Mouse (Mus musculus) embryonic fibroblast, embryonic 13.5 days (primary cell): ENCODE results near the gene Agfg2. TPM values are rescaled to one million over a fixed set of nuclear protein-coding genes. Genes with fewer than 3 reads are reported as not detected.
A peak's percentile ranks its signal among the peaks of the same experiment; 100 is the strongest.
"Not testable (repeated sequence)": the region's sequence is repeated elsewhere in the genome, so short reads cannot be mapped to it uniquely, and the experiment has no call there.

Source experiments
- H3K27ac ChIP-seq: 2 replicates; pipeline ENCODE4 v1.5.1; 2012; ENCODE audit warnings: low read length, control low read depth, inconsistent platforms; ENCODE audit not compliant: insufficient read depth
- H3K4me1 ChIP-seq: 2 replicates; pipeline ENCODE4 v1.6.1; 2011; ENCODE audit warnings: low read length; ENCODE audit not compliant: control insufficient read depth, insufficient read depth
- H3K4me3 ChIP-seq: 2 replicates; pipeline ENCODE4 v1.5.1; 2011; ENCODE audit warnings: mild to moderate bottlenecking, control low read depth, low read length; ENCODE audit not compliant: insufficient read depth
- CTCF ChIP-seq: IDR thresholded peaks from 2 replicates; pipeline ENCODE4 v1.5.1; 2011; ENCODE audit warnings: mild to moderate bottlenecking, control low read depth, low read length, moderate library complexity, borderline replicate concordance; ENCODE audit not compliant: insufficient read depth
- POLR2A ChIP-seq: IDR thresholded peaks from 2 replicates; pipeline ENCODE4 v1.6.1; 2011; ENCODE audit warnings: low read depth, mild to moderate bottlenecking, control low read depth, low read length, moderate library complexity
- polyA plus RNA-seq: library from polyadenylated mRNA; stranded (reverse); fragments of >200 nt; gene quantifications from 2 replicates; pipeline ENCODE4 v1.2.4, GENCODE M21; 2011; ENCODE audit warnings: low read depth; ENCODE audit not compliant: missing spikeins, insufficient read length

The Agfg2 gene
- polyA plus RNA-seq, 1 experiment = 22.0 TPM

DNA sequence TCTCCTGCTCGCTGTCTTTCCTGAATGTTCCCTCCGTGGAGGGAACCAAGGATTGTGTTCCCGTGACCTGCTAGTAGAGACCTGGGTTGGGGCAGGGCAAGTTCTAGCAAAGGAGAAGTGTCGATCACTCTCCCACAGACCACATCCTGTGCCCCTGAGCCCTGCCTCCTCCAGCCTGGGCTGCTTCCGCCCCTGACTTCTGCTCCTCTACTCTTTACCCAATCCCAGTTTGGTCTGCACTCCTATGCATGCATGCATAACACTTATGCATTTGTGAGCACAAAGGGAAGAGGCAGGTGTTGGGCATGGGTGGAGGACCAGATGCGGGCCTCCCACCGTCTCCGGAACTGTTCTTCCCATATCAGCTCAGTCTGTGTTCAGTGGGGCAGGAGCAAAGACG, 53.4 kb downstream of the Agfg2 start:
- Histone ChIP-seq H3K4me1 (peaks cover 9% of the 10 kb centered on the region; the same call in 1 of the 2 replicates), H3K4me3 (no peak overlapping the region), H3K27ac (no peak overlapping the region)
- TF ChIP-seq CTCF = no peak
- no peak for TF ChIP-seq POLR2A

DNA sequence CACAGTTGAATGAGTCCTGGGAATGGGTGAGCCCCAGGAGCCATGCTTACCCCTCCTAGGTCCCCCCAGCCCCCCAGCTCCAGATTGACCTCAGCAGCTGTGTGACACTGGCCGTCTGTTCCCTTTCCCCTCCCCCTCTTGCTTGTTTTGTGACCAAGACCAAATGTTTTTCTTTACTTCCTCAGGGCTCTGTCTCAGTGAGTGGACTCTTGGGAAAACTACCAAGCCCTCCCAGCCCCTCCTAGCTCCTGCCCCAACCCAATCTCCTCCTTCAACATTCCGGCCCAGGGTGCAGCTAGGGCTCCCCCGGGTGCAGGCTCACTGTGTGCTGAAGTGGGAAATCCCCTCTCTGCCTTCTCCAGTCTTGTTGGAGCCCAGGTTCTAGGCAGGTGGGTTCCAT, 53.9 kb downstream of the Agfg2 start:
- Histone ChIP-seq H3K4me1 (peaks cover 9% of the 10 kb centered on the region; the same call in 1 of the 2 replicates), H3K4me3 (peak overlapping the region; percentile 5; the same call in 1 of the 2 replicates), H3K27ac (0 out of 2 replicates have a peak overlapping the region, but pooled peaks have one; percentile 6)
- no peak for TF ChIP-seq POLR2A
- no peak for TF ChIP-seq CTCF

DNA sequence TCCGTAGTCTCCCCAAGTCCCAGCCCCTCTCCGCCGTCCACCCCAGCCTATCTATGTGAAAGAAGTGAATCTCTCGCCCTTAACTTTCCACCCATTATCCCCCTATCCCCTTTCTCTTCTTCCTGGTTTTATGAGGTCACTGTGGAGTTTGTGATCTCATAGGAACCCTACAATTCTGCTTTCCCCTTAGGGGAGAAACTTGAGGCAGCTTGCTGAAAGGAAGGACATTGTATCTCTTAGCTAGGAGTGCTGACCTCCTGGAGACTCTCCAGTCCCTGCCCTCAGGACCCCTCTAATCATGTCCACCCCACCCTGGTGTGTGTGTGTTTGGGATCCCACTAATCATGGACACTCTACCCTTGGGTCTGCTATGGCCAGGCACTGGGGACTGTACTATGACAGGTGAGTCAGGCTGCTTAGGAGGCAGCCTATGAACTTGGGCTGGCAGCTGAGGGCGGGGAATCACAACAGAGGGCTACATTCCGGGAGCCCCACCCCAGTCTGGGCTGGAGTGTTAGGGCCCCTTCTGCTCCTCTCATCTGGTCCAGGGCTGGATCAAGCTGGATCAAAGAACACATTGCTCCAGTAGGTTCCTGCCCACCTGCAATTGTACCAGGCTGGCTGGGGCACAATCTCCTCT, 54.5 kb downstream of the Agfg2 start:
- peak overlapping the region; percentile 66 for H3K4me3 ChIP-seq
- peaks cover 9% of the 10 kb centered on the region; the same call in 1 of the 2 replicates for H3K4me1 ChIP-seq
- TF ChIP-seq CTCF (no peak), POLR2A (no peak)
- 0 out of 2 replicates have a peak overlapping the region, but pooled peaks have one; percentile 6 for H3K27ac ChIP-seq

DNA sequence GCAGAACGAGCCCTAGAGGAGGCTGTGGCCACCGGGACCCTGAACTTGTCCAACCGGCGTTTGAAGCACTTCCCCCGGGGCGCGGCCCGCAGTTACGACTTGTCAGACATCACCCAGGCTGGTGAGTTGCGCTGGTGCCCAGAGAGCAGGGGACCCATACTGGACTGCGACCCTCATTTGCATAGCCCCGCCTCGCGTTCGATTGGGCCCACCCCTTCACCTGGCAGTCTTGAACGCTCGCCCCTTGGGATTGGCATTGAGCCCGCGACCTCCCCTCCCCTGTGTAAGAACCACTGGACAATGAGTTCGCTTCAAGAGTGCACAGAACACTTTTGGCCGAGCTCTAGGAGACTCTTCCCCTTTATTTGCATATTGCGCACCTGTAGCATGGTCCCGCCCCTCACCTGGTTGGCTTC, 55.2 kb downstream of the Agfg2 start:
- peak overlapping the region; percentile 32; the same call in 1 of the 2 replicates for H3K27ac ChIP-seq
- H3K4me1 ChIP-seq = peaks cover 9% of the 10 kb centered on the region; the same call in 1 of the 2 replicates
- TF ChIP-seq CTCF (no peak), POLR2A (no peak)
- peak overlapping the region; percentile 66 for H3K4me3 ChIP-seq

DNA sequence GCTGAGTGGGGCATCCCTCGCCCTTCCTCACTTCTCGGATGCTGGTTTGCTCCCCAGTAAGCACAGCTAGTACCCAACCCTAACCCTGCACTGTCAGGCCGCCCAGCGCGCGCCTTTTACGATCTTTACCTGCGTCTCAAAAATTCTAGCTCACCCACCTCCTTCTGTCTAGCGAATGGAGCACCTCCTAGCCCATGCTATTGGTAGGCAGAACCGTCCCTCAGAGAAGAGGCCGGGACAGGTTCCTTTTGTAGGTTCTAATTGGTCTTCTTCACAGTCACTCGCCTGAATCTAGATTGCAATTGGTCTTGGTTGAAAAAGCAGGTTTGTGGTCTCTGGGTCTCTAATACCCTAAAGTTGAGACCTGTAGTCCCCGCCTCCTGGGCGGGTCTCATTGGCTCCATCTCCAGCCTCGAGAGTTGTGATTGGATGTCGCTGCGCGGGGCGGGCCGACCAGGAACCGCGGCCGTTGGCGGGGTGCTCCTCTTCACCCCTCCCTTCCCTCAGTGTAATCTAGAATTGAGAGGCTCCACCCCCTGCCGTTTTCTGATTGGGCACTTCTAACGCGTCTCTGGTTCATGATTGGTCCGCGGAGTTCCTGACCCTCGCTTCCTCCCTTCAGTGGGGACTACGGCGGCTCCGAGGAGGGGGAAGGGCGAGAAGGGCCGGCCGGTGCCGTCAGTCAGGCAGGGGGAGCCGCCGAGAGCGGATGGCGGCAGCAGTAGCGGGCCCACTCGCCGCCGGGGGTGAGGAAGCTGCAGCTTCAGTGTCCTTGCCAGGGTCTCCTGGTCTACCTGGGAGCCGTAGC, 55.8 kb downstream of the Agfg2 start, which contains the start of the genes Fbxo24, Lrch4 and Gm20605:
Gene Fbxo24, minus strand, starts transcription at position 505 of the 808 bp plus-strand sequence.
Gene Lrch4, plus strand, starts transcription at position 624 of the 808 bp plus-strand sequence.
Gene Gm20605, plus strand, starts transcription at position 678 of the 808 bp plus-strand sequence.
- H3K27ac ChIP-seq = peak within 1 kb of the TSS; percentile 44
- H3K4me3 ChIP-seq = peak within 1 kb of the TSS; percentile 66
- peaks cover 9% of the 10 kb centered on the region; the same call in 1 of the 2 replicates for H3K4me1 ChIP-seq
- TF ChIP-seq POLR2A (peak; percentile 93), CTCF (no peak)

DNA sequence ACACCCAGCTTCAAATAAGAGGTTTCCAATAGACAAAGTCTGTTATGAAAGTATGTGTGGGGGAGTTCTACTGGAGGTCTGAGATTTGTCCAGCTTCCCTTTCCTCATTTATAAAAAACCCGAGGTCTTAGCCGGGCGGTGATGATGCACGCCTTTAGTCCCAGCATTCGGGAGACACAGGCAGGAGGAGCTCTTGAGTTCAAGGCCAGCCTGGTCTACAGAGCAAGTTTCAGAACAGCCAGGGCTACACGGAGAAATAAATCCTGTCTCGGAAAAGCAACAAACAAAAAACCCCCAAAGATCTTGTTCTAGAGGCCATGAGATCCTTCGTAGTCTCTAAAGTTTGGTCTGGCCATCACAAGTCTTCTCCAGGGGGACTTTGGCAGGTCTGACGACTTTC, 56.5 kb downstream of the Agfg2 start:
- TF ChIP-seq CTCF = no peak
- TF ChIP-seq POLR2A = no peak; the same call in 1 of the 2 replicates
- Histone ChIP-seq H3K4me3 (peak overlapping the region; percentile 60), H3K4me1 (peaks cover 9% of the 10 kb centered on the region; the same call in 1 of the 2 replicates), H3K27ac (peak overlapping the region; percentile 44)

DNA sequence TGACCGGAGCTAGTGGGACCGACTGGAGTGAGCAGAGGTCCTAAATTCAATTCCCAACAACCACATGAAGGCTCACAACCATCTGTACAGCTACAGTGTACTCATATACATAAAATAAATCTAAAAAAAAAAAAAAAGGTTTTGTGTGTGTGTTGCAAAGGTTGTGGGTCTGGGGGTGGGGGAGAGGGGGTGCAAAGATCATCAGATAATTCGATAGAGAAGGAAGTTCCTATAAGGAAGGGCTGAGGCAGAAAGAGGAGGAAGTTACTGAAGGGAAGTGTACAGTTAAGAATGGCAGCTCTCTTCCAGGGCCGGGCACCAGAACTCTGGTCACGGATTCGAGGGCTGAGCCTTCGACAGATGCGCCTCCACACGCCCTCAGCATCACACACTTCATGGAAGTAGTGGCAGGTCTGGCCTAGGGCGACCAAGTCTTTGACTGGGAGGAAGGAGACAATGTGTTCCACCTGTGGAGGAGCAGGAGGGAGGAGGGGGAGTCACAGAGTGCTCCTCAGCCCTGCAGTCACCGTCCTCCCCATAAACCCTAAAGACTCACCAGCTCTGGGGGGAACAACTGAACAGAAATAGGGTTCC, 60.5 kb downstream of the Agfg2 start:
- Histone ChIP-seq H3K27ac (no peak overlapping the region), H3K4me3 (no peak overlapping the region), H3K4me1 (no peaks in the 10 kb centered on the region)
- no peak for TF ChIP-seq CTCF
- TF ChIP-seq POLR2A = no peak

DNA sequence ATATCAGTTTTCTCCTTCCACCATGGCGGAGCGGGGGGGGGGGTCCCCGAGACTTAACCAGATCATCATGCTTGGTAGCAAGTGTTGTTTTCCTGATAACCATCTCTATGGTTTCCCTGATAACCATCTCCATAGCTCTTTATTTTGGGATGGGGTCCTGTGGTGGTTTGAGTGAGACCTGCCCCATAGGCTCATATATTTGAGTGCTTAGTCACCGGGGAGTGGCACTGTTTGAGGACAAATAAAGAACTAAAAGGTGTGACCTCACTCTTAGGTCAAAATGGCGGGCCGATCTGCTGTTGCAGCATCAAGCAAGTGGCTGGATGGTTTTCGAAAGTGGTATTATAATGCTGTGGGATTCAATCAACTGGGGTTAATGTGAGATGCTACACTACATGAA, 69.2 kb downstream of the Agfg2 start:
- H3K4me3 ChIP-seq = no peak overlapping the region
- H3K4me1 ChIP-seq = peaks cover 13% of the 10 kb centered on the region
- H3K27ac ChIP-seq = no peak overlapping the region
- TF ChIP-seq CTCF = no peak
- TF ChIP-seq POLR2A = no peak

DNA sequence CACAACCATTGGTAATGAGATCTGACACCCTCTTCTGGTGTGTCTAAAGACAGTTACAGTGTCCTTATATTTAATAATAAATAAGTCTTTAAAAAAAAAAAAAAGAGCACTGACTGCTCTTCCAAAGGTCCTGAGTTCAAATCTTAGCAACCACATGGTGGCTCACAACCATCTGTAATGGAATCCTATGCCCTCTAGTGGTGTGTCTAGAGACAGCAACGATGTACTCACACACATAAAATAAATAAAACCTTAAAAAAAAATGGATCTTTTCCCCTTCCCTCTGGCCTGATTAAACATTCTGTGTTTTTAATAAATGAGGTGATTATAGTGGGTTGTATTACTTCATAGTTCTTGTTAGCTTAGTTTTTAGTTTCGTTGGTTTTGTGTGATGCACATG, 69.6 kb downstream of the Agfg2 start:
- peaks cover 13% of the 10 kb centered on the region for H3K4me1 ChIP-seq
- not testable (repeated sequence) for H3K4me3 ChIP-seq, H3K27ac ChIP-seq
